Mouse (Mus musculus): ENCODE measurements around the gene 1700030J22Rik. TPM values are rescaled to one million over a fixed set of nuclear protein-coding genes. Genes with fewer than 3 reads are reported as not detected.

1700030J22Rik gene
- polyA plus RNA-seq, 1 experiment: 2.8 TPM

- WGBS: 85% methylated on average over 9 of the region's 9 CpGs
- no peaks in the 10 kb centered on the region for H3K4me1 ChIP-seq (ENCODE audit: control insufficient read depth, insufficient read depth, low read length)
- no peaks in the 10 kb centered on the region for H3K27me3 ChIP-seq (ENCODE audit: control insufficient read depth, insufficient read depth, low read length)
- H3K27ac ChIP-seq (ENCODE audit: insufficient read depth, low read length): no peak overlapping the region
- TF ChIP-seq POLR2A (IDR thresholded peaks at IDR 0.05; ENCODE audit: borderline replicate concordance, insufficient read depth, low read length) (no peak), CTCF (IDR thresholded peaks at IDR 0.05; ENCODE audit: borderline replicate concordance, insufficient read depth, low read depth, low read length) (no peak)
- DNase-seq: no peak
- H3K4me3 ChIP-seq (replicated peaks; ENCODE audit: insufficient read depth, low read depth, low read length): no peak overlapping the region
These were observed 32.6 kb upstream of the 1700030J22Rik start for GRCm38 (mm10) chr8:117011366-117011765.

GRCm38 (mm10) chr8:116994016-116994716 lies 15.4 kb upstream of the 1700030J22Rik start:
- peak overlapping the region; percentile 77 for H3K4me3 ChIP-seq (replicated peaks; ENCODE audit: insufficient read depth, low read depth, low read length)
- H3K27ac ChIP-seq (ENCODE audit: insufficient read depth, low read length): no peak overlapping the region
- peak in 1 of 2 experiments; percentile 19 for DNase-seq
- H3K27me3 ChIP-seq (ENCODE audit: control insufficient read depth, insufficient read depth, low read length): no peaks in the 10 kb centered on the region
- H3K4me1 ChIP-seq (ENCODE audit: control insufficient read depth, insufficient read depth, low read length): peaks cover 6% of the 10 kb centered on the region; the same call in 1 of the 2 replicates
- TF ChIP-seq POLR2A (IDR thresholded peaks at IDR 0.05; ENCODE audit: borderline replicate concordance, insufficient read depth, low read length) (no peak), CTCF (IDR thresholded peaks at IDR 0.05; ENCODE audit: borderline replicate concordance, insufficient read depth, low read depth, low read length) (no peak)
- 59% methylated on average over 11 of the region's 11 CpGs for WGBS

DNA sequence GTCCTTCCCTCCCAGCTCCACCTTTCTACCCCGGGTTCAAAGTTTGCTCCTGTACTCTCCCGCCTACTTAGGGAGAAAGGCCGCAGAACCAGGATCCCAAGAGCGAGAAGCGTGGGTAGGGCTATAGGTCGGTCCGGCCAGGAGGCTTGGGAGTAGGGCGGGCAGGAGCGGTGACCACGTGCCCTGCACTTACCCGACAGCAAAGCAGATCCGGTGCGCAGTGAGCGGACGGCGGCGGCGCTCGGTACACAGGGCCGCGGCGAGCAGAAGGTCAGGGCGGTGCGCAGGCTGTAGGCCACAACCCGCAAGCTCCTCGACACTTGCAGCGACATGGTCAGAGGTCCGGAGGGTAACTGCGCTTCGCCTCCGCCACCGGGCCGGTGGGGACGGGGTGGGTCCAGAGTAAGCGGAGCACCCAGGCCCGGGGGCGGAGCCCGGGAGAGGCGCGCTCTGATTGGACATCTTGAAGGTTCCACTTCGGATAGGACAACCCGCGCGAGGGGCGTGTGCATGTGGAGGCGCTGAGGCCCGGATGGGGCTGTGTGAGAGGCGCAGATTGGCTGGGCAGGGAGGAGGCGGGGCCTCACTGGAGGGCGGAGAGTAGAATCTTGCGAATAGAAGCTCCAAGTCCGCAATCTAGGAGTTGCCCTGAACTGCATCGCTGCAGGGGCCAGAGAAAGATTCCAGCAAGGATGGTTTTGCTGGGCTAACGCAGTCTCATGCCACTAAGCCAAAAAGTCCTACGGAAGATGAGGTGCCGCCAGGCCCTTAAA lies 14.5 kb upstream of the 1700030J22Rik start, which contains the start of gene Gcsh:
Gene Gcsh, minus strand, starts transcription at position 443 of the 773 bp plus-strand sequence.
- TF ChIP-seq POLR2A (IDR thresholded peaks at IDR 0.05; ENCODE audit: borderline replicate concordance, insufficient read depth, low read length) (peak; percentile 70), CTCF (IDR thresholded peaks at IDR 0.05; ENCODE audit: borderline replicate concordance, insufficient read depth, low read depth, low read length) (no peak)
- H3K4me1 ChIP-seq (ENCODE audit: control insufficient read depth, insufficient read depth, low read length): peaks cover 6% of the 10 kb centered on the region; the same call in 1 of the 2 replicates
- no peak within 1 kb of the TSS for H3K27ac ChIP-seq (ENCODE audit: insufficient read depth, low read length)
- peak within 1 kb of the TSS; percentile 77 for H3K4me3 ChIP-seq (replicated peaks; ENCODE audit: insufficient read depth, low read depth, low read length)
- H3K27me3 ChIP-seq (ENCODE audit: control insufficient read depth, insufficient read depth, low read length): no peaks in the 10 kb centered on the region
- peak; percentile 97 to 98 for DNase-seq
- under 1% methylated on average over 55 of the region's 56 CpGs for WGBS

DNA sequence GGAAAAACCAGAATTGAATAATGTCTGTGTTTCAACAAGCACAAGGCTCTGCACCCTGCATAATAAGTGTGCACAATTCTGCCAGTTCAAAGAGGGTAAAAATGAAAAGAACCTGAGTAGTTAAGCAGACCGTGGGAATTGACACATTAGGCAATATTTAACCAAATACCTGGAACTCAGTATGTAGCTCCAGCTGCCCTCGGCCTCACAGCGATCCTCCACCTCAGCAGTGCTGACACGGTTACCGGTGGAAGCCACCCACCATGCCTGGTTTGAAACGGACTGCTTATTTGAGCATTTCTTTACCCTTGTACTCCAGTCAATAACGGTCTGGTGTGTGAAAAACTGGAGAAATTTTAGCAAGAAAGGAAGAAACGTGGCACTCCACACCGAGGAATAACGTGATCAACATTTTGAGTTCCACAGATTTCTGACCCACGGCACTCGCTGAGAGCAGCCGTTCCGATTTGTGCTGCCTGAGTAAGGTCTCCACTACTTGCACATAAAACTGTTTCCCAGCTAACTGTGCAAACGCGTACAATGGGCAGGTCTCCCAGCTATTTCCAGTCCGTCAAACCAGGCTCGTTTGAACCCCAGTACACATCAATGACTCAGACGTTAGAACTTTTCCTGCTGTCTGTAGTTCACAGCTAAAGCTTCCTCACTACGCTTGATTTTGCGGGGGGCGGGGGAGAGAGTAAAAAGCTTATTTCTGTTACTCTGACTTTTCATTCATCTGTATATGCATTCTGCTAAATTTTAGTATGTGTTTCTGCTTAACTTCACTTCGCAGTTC lies 13.6 kb upstream of the 1700030J22Rik start:
- H3K27me3 ChIP-seq (ENCODE audit: control insufficient read depth, insufficient read depth, low read length): no peaks in the 10 kb centered on the region
- peak in 1 of 2 experiments; percentile 17 for DNase-seq
- H3K4me1 ChIP-seq (ENCODE audit: control insufficient read depth, insufficient read depth, low read length): peaks cover 6% of the 10 kb centered on the region; the same call in 1 of the 2 replicates
- no peak overlapping the region for H3K27ac ChIP-seq (ENCODE audit: insufficient read depth, low read length)
- peak overlapping the region; percentile 77 for H3K4me3 ChIP-seq (replicated peaks; ENCODE audit: insufficient read depth, low read depth, low read length)
- TF ChIP-seq POLR2A (IDR thresholded peaks at IDR 0.05; ENCODE audit: borderline replicate concordance, insufficient read depth, low read length) (no peak), CTCF (IDR thresholded peaks at IDR 0.05; ENCODE audit: borderline replicate concordance, insufficient read depth, low read depth, low read length) (no peak)
- WGBS: 6% methylated on average over 23 of the region's 23 CpGs

DNA sequence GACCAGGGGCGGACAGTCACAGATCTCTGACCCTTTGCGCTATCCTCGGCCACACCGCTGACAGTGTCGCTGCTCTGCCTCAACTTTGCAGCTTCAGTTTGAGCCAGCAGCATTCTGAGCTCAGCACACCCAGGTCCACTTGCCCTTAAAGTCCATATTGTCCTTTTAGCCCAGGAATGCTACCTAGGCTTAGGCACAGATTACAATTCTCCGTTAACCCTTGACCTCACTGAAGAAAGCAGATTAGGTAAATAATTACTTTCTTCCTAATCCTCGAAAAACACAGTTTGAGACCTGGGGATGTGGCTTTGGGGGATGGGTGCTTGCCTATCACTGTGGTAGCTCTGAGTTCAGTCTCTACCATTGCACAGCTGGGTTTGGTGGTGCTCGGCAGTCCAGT lies 12.5 kb upstream of the 1700030J22Rik start:
- Histone ChIP-seq H3K4me3 (replicated peaks; ENCODE audit: insufficient read depth, low read depth, low read length) (no peak overlapping the region), H3K27ac (ENCODE audit: insufficient read depth, low read length) (no peak overlapping the region), H3K27me3 (ENCODE audit: control insufficient read depth, insufficient read depth, low read length) (no peaks in the 10 kb centered on the region), H3K4me1 (ENCODE audit: control insufficient read depth, insufficient read depth, low read length) (peaks cover 6% of the 10 kb centered on the region; the same call in 1 of the 2 replicates)
- TF ChIP-seq POLR2A (IDR thresholded peaks at IDR 0.05; ENCODE audit: borderline replicate concordance, insufficient read depth, low read length): no peak
- TF ChIP-seq CTCF (IDR thresholded peaks at IDR 0.05; ENCODE audit: borderline replicate concordance, insufficient read depth, low read depth, low read length): no peak
- 94% methylated on average over 8 of the region's 8 CpGs for WGBS
- no peak for DNase-seq

- peaks cover 6% of the 10 kb centered on the region; the same call in 1 of the 2 replicates for H3K4me1 ChIP-seq (ENCODE audit: control insufficient read depth, insufficient read depth, low read length)
- TF ChIP-seq CTCF (IDR thresholded peaks at IDR 0.05; ENCODE audit: borderline replicate concordance, insufficient read depth, low read depth, low read length): no peak
- TF ChIP-seq POLR2A (IDR thresholded peaks at IDR 0.05; ENCODE audit: borderline replicate concordance, insufficient read depth, low read length): no peak
- no peak for DNase-seq
- H3K27ac ChIP-seq (ENCODE audit: insufficient read depth, low read length): no peak overlapping the region
- no peaks in the 10 kb centered on the region for H3K27me3 ChIP-seq (ENCODE audit: control insufficient read depth, insufficient read depth, low read length)
- WGBS: 98% methylated on average over 3 of the region's 3 CpGs
- H3K4me3 ChIP-seq (replicated peaks; ENCODE audit: insufficient read depth, low read depth, low read length): no peak overlapping the region
These were observed 11.1 kb upstream of the 1700030J22Rik start for GRCm38 (mm10) chr8:116989842-116990241.

GRCm38 (mm10) chr8:116980117-116980516 lies 1.4 kb upstream of the 1700030J22Rik start:
- Histone ChIP-seq H3K4me1 (ENCODE audit: control insufficient read depth, insufficient read depth, low read length) (no peaks in the 10 kb centered on the region), H3K27ac (ENCODE audit: insufficient read depth, low read length) (no peak overlapping the region), H3K27me3 (ENCODE audit: control insufficient read depth, insufficient read depth, low read length) (no peaks in the 10 kb centered on the region), H3K4me3 (replicated peaks; ENCODE audit: insufficient read depth, low read depth, low read length) (no peak overlapping the region)
- TF ChIP-seq POLR2A (IDR thresholded peaks at IDR 0.05; ENCODE audit: borderline replicate concordance, insufficient read depth, low read length) (no peak), CTCF (IDR thresholded peaks at IDR 0.05; ENCODE audit: borderline replicate concordance, insufficient read depth, low read depth, low read length) (peak; percentile 40; the same call in 1 of the 2 replicates)
- DNase-seq: peak; percentile 34 to 42
- 7% methylated on average over 4 of the region's 4 CpGs for WGBS

Data from cerebellum, adult 2 months (tissue).